Mouse (Mus musculus): Measurements from ENCODE around the gene Gm6509.
"Not testable (repeated sequence)": the region's sequence is repeated elsewhere in the genome, so short reads cannot be mapped to it uniquely, and the experiment has no call there.

Gene Gm6509

GRCm38 (mm10) chr5:94623679-94624078 lies at the start of gene Gm6509:
TSS of gene Gm6509 (plus strand) at chr5:94623979.
- DNase-seq (ENCODE audit: low read depth), result not testable (repeated sequence)

GRCm38 (mm10) chr5:94616242-94616641 lies 7.5 kb upstream of the Gm6509 start, which contains the start of gene Gm3147:
TSS of gene Gm3147 (minus strand) at chr5:94616342.
- not testable (repeated sequence) for DNase-seq (ENCODE audit: low read depth)

- DNase-seq (ENCODE audit: low read depth), result not testable (repeated sequence)
Measured at GRCm38 (mm10) chr5:94648082-94648481, 24.3 kb downstream of the Gm6509 start, which contains the start of gene Gm6205. TSS of gene Gm6205 (plus strand) at chr5:94648382.
